8 mouse cellular contexts compared by ENCODE assay signal in the genomic region with DNA sequence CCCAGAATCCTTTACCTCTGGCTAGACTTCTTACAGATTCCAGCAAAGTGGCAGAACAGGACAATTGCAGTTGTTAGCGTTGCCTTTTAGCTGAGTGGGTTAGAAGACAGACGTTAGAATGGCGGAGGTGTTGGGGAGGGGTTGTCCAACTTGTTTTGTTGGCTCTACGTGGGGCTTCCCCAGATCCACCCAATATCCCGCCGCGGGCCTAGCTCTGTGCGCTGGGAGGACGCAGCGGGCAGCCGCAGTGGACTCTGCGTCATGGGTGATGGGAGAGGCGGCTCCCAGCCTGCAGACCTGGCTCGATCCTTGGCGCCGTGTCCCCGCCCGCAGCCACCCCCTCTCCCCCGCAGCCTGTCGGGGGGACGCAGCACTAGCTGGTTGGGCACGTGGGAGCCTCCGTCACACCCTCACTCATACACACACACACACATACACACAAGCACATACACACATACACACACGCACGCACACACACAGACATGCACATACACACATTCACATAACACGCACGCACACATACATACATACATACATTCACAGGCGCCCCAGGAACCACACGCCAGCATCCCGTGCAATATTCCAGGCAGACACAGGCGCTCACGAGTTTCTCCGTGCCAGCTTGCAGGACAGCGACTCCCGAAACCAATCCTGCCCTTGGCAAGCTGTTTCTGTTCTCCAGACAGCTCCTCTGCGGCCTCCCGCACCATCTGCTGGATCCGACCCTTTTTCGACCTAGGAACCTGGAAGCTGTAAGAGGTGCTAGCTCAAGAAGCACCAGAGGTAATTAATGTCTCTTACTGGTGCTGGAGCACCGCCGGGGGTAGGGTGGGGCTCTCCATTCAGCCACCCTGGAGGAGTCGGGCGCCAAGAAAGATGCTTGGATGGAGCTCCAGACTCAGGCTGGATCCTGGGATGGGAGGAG. TPM values are rescaled to one million over a fixed set of nuclear protein-coding genes. Genes with fewer than 3 reads are reported as not detected.
A peak's percentile ranks its signal among the peaks of the same experiment; 100 is the strongest.
DNase-seq lines count a peak whose midpoint lies in the region; ATAC-seq and TF ChIP-seq lines count a peak whose summit lies in the region.

Gene Slc6a15 (plus strand): TSS at position 413 of the 925 bp plus-strand sequence.

- no peaks in the 10 kb centered on the region for H3K36me3 ChIP-seq in kidney, embryonic 14.5 days (ENCODE audit: control insufficient read depth, insufficient read depth, low read length)
- no peaks in the 10 kb centered on the region for H3K36me3 ChIP-seq in limb, embryonic 14.5 days (ENCODE audit: control insufficient read depth, insufficient read depth, low read length)
- no peaks in the 10 kb centered on the region for H3K36me3 ChIP-seq in neural tube, embryonic 12.5 days

- ATAC-seq in frontal cortex, adult (ENCODE audit: low TSS enrichment): peak; percentile 74
- ATAC-seq in kidney, embryonic 14.5 days (ENCODE audit: low FRiP score, low TSS enrichment): peak; percentile 69
- ATAC-seq in limb, embryonic 14.5 days (ENCODE audit: low FRiP score, low read depth): peak; percentile 39; the same call in 1 of the 2 replicates
- ATAC-seq in neural tube, embryonic 12.5 days (ENCODE audit: low FRiP score, low read depth): peak; percentile 81

- H3K4me3 ChIP-seq in kidney, embryonic 14.5 days (ENCODE audit: low read length): peak within 1 kb of the TSS; percentile 53
- H3K4me3 ChIP-seq in limb, embryonic 14.5 days (replicated peaks; ENCODE audit: low read length): peak within 1 kb of the TSS; percentile 39
- H3K4me3 ChIP-seq in neural tube, embryonic 12.5 days: peak within 1 kb of the TSS; percentile 54

- H3K27ac ChIP-seq in kidney, embryonic 14.5 days (ENCODE audit: low read depth, low read length): no peak within 1 kb of the TSS
- H3K27ac ChIP-seq in limb, embryonic 14.5 days (replicated peaks; ENCODE audit: low read depth, low read length): no peak within 1 kb of the TSS
- H3K27ac ChIP-seq in neural tube, embryonic 12.5 days: 0 out of 2 replicates have a peak within 1 kb of the TSS, but pooled peaks have one; percentile 8

- no peak for TF ChIP-seq POLR2A in limb, embryonic 14.5 days (IDR thresholded peaks at IDR 0.05; ENCODE audit: borderline replicate concordance, extremely low read depth, insufficient read depth, insufficient read length)

- peak within 1 kb of the TSS; percentile 47; the same call in 1 of the 2 replicates for H3K9ac ChIP-seq in kidney, embryonic 14.5 days (ENCODE audit: low read depth, low read length)
- H3K9ac ChIP-seq in limb, embryonic 14.5 days (ENCODE audit: low read depth, low read length, severe bottlenecking): peak within 1 kb of the TSS; percentile 47
- peak within 1 kb of the TSS; percentile 57 for H3K9ac ChIP-seq in neural tube, embryonic 12.5 days

- DNase-seq in gastrocnemius, postnatal 4 days (ENCODE audit: low spot score in 2 of 2): peak; percentile 16
- no peak for DNase-seq in gastrocnemius, adult 18-20 months (ENCODE audit: low spot score)
- peak; percentile 69 for DNase-seq in cerebellum, adult 8-10 months
- peak; percentile 13 for DNase-seq in limb, embryonic 14.5 days (ENCODE audit: low spot score)
- no peak for DNase-seq in thymus, postnatal 14 days

- H3K4me2 ChIP-seq in kidney, embryonic 14.5 days (replicated peaks; ENCODE audit: low read depth, low read length): peak within 1 kb of the TSS; percentile 95
- peak within 1 kb of the TSS; percentile 98 for H3K4me2 ChIP-seq in limb, embryonic 14.5 days (replicated peaks; ENCODE audit: low read depth, low read length, severe bottlenecking)
- H3K4me2 ChIP-seq in neural tube, embryonic 12.5 days (replicated peaks): peak within 1 kb of the TSS; percentile 98

- under 1% methylated on average over 43 of the region's 43 CpGs for WGBS in kidney, embryonic 14.5 days
- under 1% methylated on average over 41 of the region's 43 CpGs for WGBS in limb, embryonic 14.5 days
- WGBS in neural tube, embryonic 12.5 days: under 1% methylated on average over 42 of the region's 43 CpGs

- peaks cover 15% of the 10 kb centered on the region; the same call in 1 of the 2 replicates for H3K27me3 ChIP-seq in kidney, embryonic 14.5 days (ENCODE audit: control insufficient read depth, insufficient read depth, low read length)
- peaks cover 14% of the 10 kb centered on the region for H3K27me3 ChIP-seq in limb, embryonic 14.5 days (ENCODE audit: control insufficient read depth, insufficient read depth, low read length)
- H3K27me3 ChIP-seq in neural tube, embryonic 12.5 days (replicated peaks): no peaks in the 10 kb centered on the region

- H3K9me3 ChIP-seq in kidney, embryonic 14.5 days (ENCODE audit: control insufficient read depth, low read length): no peaks in the 10 kb centered on the region
- H3K9me3 ChIP-seq in limb, embryonic 14.5 days (ENCODE audit: control insufficient read depth, low read length): no peaks in the 10 kb centered on the region
- H3K9me3 ChIP-seq in neural tube, embryonic 12.5 days: no peaks in the 10 kb centered on the region

- no peaks in the 10 kb centered on the region for H3K4me1 ChIP-seq in kidney, embryonic 14.5 days (ENCODE audit: control insufficient read depth, insufficient read depth, low read length)
- H3K4me1 ChIP-seq in limb, embryonic 14.5 days (ENCODE audit: control insufficient read depth, insufficient read depth, low read length): peaks cover 5% of the 10 kb centered on the region; the same call in 1 of the 2 replicates
- no peaks in the 10 kb centered on the region for H3K4me1 ChIP-seq in neural tube, embryonic 12.5 days

RNA-seq across cellular contexts. Expression of gene Slc6a15, which starts in this region (rescaled TPM):
- under 1 TPM; 0.22 to 0.34 TPM for total RNA-seq in gastrocnemius, postnatal 4 days (2021)
- total RNA-seq in gastrocnemius, adult 18-20 months (2021): under 1 TPM in 1 of 2 experiments, not detected in 1; 0.23 TPM
- polyA plus RNA-seq in kidney, embryonic 14.5 days (2014; fragmentation: Nextera tagmentation; extraction: Ambion mirVana): 2.3 and 4.9 TPM in 2 replicates
- 2.1 and 2.9 TPM in 2 replicates for polyA plus RNA-seq in limb, embryonic 14.5 days (2012; rRNA removed)
- 3.0 and 3.2 TPM in 2 replicates for polyA plus RNA-seq in limb, embryonic 14.5 days (2014; fragmentation: Nextera tagmentation; extraction: Ambion mirVana)
- 12.5 and 15.0 TPM in 2 replicates for polyA plus RNA-seq in neural tube, embryonic 12.5 days (2016; fragmentation: Nextera tagmentation; extraction: Ambion mirVana)

Comparison
In these comparisons a context has a peak if more than half of its experiments do, and no peak if none do; other contexts are left out.
1. Peak in DNase-seq in gastrocnemius, postnatal 4 days; RNA of the gene not detected or under 1 TPM.
2. DNase-seq: peak in cerebellum, adult 8-10 months (single experiment) and limb, embryonic 14.5 days (single experiment); none in gastrocnemius, adult 18-20 months (single experiment) and thymus, postnatal 14 days (single experiment).
3. Peak in every context shown above with its lines, with median percentiles within 50 percentile points of each other: ATAC-seq, H3K4me2 ChIP-seq, H3K4me3 ChIP-seq and H3K9ac ChIP-seq.